Mouse (Mus musculus): ENCODE measurements at regions not wholly inside any gene's neighbourhood (a gene's known extent, or its start where the extent isn't known, plus 50 kb on each side); places are given as distances from the start of the nearest gene placed in this dataset.

DNA sequence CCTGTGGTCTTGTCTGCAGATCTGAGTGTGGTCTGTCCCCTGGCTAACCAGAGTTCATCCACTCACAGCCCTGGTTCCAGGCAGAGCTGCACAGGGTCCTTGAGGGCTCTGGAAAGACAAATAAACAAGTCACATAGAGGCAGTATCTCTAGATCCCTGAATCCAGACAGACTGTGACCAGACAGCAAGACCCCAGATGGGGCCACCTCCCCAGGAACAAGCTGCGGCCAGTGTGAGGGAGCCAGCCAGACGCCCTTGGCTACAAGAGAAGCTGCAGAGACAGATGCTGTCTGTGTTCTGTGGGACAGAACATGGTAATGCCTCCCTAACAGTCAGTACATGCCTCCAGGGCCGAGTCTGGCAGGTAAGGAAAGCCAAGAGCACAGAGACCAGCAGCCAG lies 127.6 kb upstream of the Ccnd1 start:
- DNase-seq (ENCODE audit: low spot score) (no peak), ATAC-seq (ENCODE audit: low FRiP score, low TSS enrichment) (no peak)
- H3K36me3 ChIP-seq (ENCODE audit: control insufficient read depth, insufficient read depth, low read length), result no peaks in the 10 kb centered on the region
- no peak overlapping the region for H3K4me2 ChIP-seq (replicated peaks; ENCODE audit: low read depth)
- 48% methylated on average over 3 of the region's 3 CpGs for WGBS
- no peaks in the 10 kb centered on the region for H3K4me1 ChIP-seq (replicated peaks; ENCODE audit: control insufficient read depth, insufficient read depth)
- TF ChIP-seq EP300 (optimal IDR thresholded peaks at IDR 0.05) (no peak), CTCF (IDR thresholded peaks at IDR 0.05; ENCODE audit: low read depth) (no peak)
- no peaks in the 10 kb centered on the region for H3K9me3 ChIP-seq (ENCODE audit: control insufficient read depth, low read length)
- H3K9ac ChIP-seq (ENCODE audit: low read length), result no peak overlapping the region
- H3K27ac ChIP-seq (replicated peaks), result no peak overlapping the region
- no peak overlapping the region for H3K4me3 ChIP-seq (ENCODE audit: low read depth, low read length)
- no peaks in the 10 kb centered on the region for H3K27me3 ChIP-seq (ENCODE audit: control insufficient read depth, insufficient read depth, low read length)

DNA sequence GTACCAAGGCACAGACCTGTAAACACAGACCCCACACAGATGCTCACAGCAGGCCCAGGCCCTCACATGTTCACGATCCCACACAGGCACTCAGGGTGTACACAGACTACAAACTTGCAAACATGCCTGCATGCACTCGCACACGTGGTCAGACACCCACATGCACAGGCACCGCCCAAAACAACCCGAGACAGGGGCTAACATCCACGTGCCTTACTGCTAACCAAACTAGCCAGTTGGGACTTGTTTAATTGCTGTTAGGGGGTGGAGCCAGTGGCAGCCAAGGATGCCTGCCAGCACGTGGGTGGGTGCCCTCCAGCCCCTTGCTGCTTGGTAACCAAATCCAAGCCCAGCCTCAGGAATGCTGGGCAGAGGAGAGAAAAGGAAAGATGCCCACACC lies 116.6 kb upstream of the Ccnd1 start:
- Histone ChIP-seq H3K9me3 (ENCODE audit: control insufficient read depth, low read length) (no peaks in the 10 kb centered on the region), H3K36me3 (ENCODE audit: control insufficient read depth, insufficient read depth, low read length) (no peaks in the 10 kb centered on the region), H3K4me2 (replicated peaks; ENCODE audit: low read depth) (no peak overlapping the region), H3K4me1 (replicated peaks; ENCODE audit: control insufficient read depth, insufficient read depth) (no peaks in the 10 kb centered on the region), H3K4me3 (ENCODE audit: low read depth, low read length) (no peak overlapping the region), H3K9ac (ENCODE audit: low read length) (no peak overlapping the region), H3K27me3 (ENCODE audit: control insufficient read depth, insufficient read depth, low read length) (no peaks in the 10 kb centered on the region), H3K27ac (replicated peaks) (no peak overlapping the region; the same call in 1 of the 2 replicates)
- no peak for TF ChIP-seq CTCF (IDR thresholded peaks at IDR 0.05; ENCODE audit: low read depth)
- no peak for TF ChIP-seq EP300 (optimal IDR thresholded peaks at IDR 0.05)
- ATAC-seq (ENCODE audit: low FRiP score, low TSS enrichment) (peak; percentile 78), DNase-seq (ENCODE audit: low spot score) (peak; percentile 57)
- WGBS, result 36% methylated on average over 7 of the region's 7 CpGs

DNA sequence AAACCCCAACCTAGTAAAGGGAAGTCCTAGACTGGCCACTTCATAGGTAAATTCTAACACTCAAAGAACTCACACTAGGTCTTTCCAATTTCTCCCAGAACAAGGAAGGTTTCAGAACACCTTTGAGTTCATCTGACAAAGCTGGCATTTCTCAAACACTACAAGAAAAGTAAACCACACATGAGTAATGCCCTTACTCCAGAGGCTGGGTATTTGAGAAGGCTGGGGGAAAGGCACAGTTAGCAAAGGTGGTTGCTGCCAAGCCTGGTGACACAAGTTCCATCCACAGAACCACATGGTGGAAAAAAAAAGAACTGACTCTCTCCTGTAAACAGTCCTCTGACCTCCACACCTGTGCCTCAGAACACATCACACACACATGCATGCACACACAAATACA lies 111.9 kb upstream of the Ccnd1 start:
- Histone ChIP-seq H3K9ac (ENCODE audit: low read length) (no peak overlapping the region), H3K9me3 (ENCODE audit: control insufficient read depth, low read length) (no peaks in the 10 kb centered on the region), H3K4me2 (replicated peaks; ENCODE audit: low read depth) (no peak overlapping the region), H3K4me3 (ENCODE audit: low read depth, low read length) (no peak overlapping the region), H3K27me3 (ENCODE audit: control insufficient read depth, insufficient read depth, low read length) (no peaks in the 10 kb centered on the region), H3K36me3 (ENCODE audit: control insufficient read depth, insufficient read depth, low read length) (no peaks in the 10 kb centered on the region), H3K27ac (replicated peaks) (no peak overlapping the region), H3K4me1 (replicated peaks; ENCODE audit: control insufficient read depth, insufficient read depth) (no peaks in the 10 kb centered on the region)
- ATAC-seq (ENCODE audit: low FRiP score, low TSS enrichment), result no peak
- DNase-seq (ENCODE audit: low spot score), result no peak
- TF ChIP-seq EP300 (optimal IDR thresholded peaks at IDR 0.05), result no peak
- TF ChIP-seq CTCF (IDR thresholded peaks at IDR 0.05; ENCODE audit: low read depth), result no peak

- no peaks in the 10 kb centered on the region for H3K9me3 ChIP-seq (ENCODE audit: control insufficient read depth, low read length)
- WGBS, result 78% methylated on average over 3 of the region's 3 CpGs
- TF ChIP-seq EP300 (optimal IDR thresholded peaks at IDR 0.05), result no peak
- TF ChIP-seq CTCF (IDR thresholded peaks at IDR 0.05; ENCODE audit: low read depth), result no peak
- no peak overlapping the region for H3K4me2 ChIP-seq (replicated peaks; ENCODE audit: low read depth)
- no peaks in the 10 kb centered on the region for H3K27me3 ChIP-seq (ENCODE audit: control insufficient read depth, insufficient read depth, low read length)
- H3K27ac ChIP-seq (replicated peaks), result no peak overlapping the region
- ATAC-seq (ENCODE audit: low FRiP score, low TSS enrichment) (no peak), DNase-seq (ENCODE audit: low spot score) (no peak)
- no peaks in the 10 kb centered on the region for H3K4me1 ChIP-seq (replicated peaks; ENCODE audit: control insufficient read depth, insufficient read depth)
- no peak overlapping the region for H3K4me3 ChIP-seq (ENCODE audit: low read depth, low read length)
- H3K36me3 ChIP-seq (ENCODE audit: control insufficient read depth, insufficient read depth, low read length), result no peaks in the 10 kb centered on the region
- H3K9ac ChIP-seq (ENCODE audit: low read length), result no peak overlapping the region
Measured at GRCm38 (mm10) chr7:145050729-145051128, 111.0 kb upstream of the Ccnd1 start.

- Histone ChIP-seq H3K4me2 (replicated peaks; ENCODE audit: low read depth) (no peak overlapping the region), H3K4me1 (replicated peaks; ENCODE audit: control insufficient read depth, insufficient read depth) (no peaks in the 10 kb centered on the region), H3K27ac (replicated peaks) (no peak overlapping the region), H3K27me3 (ENCODE audit: control insufficient read depth, insufficient read depth, low read length) (no peaks in the 10 kb centered on the region), H3K36me3 (ENCODE audit: control insufficient read depth, insufficient read depth, low read length) (no peaks in the 10 kb centered on the region), H3K9ac (ENCODE audit: low read length) (no peak overlapping the region), H3K9me3 (ENCODE audit: control insufficient read depth, low read length) (no peaks in the 10 kb centered on the region), H3K4me3 (ENCODE audit: low read depth, low read length) (no peak overlapping the region)
- DNase-seq (ENCODE audit: low spot score), result no peak
- 68% methylated on average over 5 of the region's 5 CpGs for WGBS
- TF ChIP-seq CTCF (IDR thresholded peaks at IDR 0.05; ENCODE audit: low read depth) (no peak), EP300 (optimal IDR thresholded peaks at IDR 0.05) (no peak)
- ATAC-seq (ENCODE audit: low FRiP score, low TSS enrichment), result no peak
Measured at GRCm38 (mm10) chr7:145048481-145048877, 108.8 kb upstream of the Ccnd1 start.

GRCm38 (mm10) chr7:145047771-145048480 lies 108.2 kb upstream of the Ccnd1 start:
- ATAC-seq (ENCODE audit: low FRiP score, low TSS enrichment) (no peak; the same call in 1 of the 2 replicates), DNase-seq (ENCODE audit: low spot score) (no peak)
- H3K27me3 ChIP-seq (ENCODE audit: control insufficient read depth, insufficient read depth, low read length), result no peaks in the 10 kb centered on the region
- no peak overlapping the region for H3K9ac ChIP-seq (ENCODE audit: low read length)
- 63% methylated on average over 7 of the region's 7 CpGs for WGBS
- no peak overlapping the region for H3K27ac ChIP-seq (replicated peaks)
- no peaks in the 10 kb centered on the region for H3K36me3 ChIP-seq (ENCODE audit: control insufficient read depth, insufficient read depth, low read length)
- TF ChIP-seq EP300 (optimal IDR thresholded peaks at IDR 0.05) (no peak), CTCF (IDR thresholded peaks at IDR 0.05; ENCODE audit: low read depth) (no peak)
- no peak overlapping the region for H3K4me3 ChIP-seq (ENCODE audit: low read depth, low read length)
- no peaks in the 10 kb centered on the region for H3K4me1 ChIP-seq (replicated peaks; ENCODE audit: control insufficient read depth, insufficient read depth)
- H3K4me2 ChIP-seq (replicated peaks; ENCODE audit: low read depth), result no peak overlapping the region
- no peaks in the 10 kb centered on the region for H3K9me3 ChIP-seq (ENCODE audit: control insufficient read depth, low read length)

All from stomach, postnatal 0 days (tissue).